Mouse (Mus musculus) MEL (cell line): ENCODE measurements around the gene Pnpla2. TPM values are rescaled to one million over a fixed set of nuclear protein-coding genes. Genes with fewer than 3 reads are reported as not detected.

Source experiments
- DNase-seq: peaks from one replicate; pipeline ENCODE4 v3.0.0; 2011; ENCODE audit warnings: low read depth, low spot score
- H3K27ac ChIP-seq: 2 replicates; pipeline ENCODE4 v1.5.1; 2012; ENCODE audit warnings: low read depth, mild to moderate bottlenecking, control low read depth, low read length, moderate library complexity; ENCODE audit not compliant: control insufficient read depth
- H3K27me3 ChIP-seq, 2 experiments: fragments of 150-350 bp in 1 of 2; sonication (generic) in 1 of 2; 2 replicates each; pipeline ENCODE4 v1.6.1; 2012; ENCODE audit warnings: low read length in 2 of 2, mild to moderate bottlenecking in 2 of 2, improper control_type of control experiment in 1 of 2, moderate library complexity in 1 of 2; ENCODE audit not compliant: insufficient read depth in 2 of 2, control insufficient read depth in 1 of 2
- H3K36me3 ChIP-seq, 2 experiments: 2 replicates each; pipeline ENCODE4 v1.6.1; 2012 to 2014; ENCODE audit warnings: low read length in 2 of 2, improper control_type of control experiment in 1 of 2, inconsistent platforms in 1 of 2, mild to moderate bottlenecking in 1 of 2; ENCODE audit not compliant: insufficient read depth in 2 of 2, control insufficient read depth in 1 of 2
- H3K4me1 ChIP-seq, 2 experiments: fragments of 150-350 bp in 1 of 2; sonication (generic) in 1 of 2; 2 replicates each; pipeline ENCODE4 v1.6.1; 2012; ENCODE audit warnings: low read length in 2 of 2, improper control_type of control experiment in 1 of 2, mild to moderate bottlenecking in 1 of 2; ENCODE audit not compliant: insufficient read depth in 2 of 2, control insufficient read depth in 1 of 2
- H3K4me3 ChIP-seq, 2 experiments: fragments of 150-350 bp in 1 of 2; sonication (generic) in 1 of 2; 2 replicates each; pipeline ENCODE4 v1.5.1; 2012; ENCODE audit warnings: low read depth in 2 of 2, low read length in 2 of 2, mild to moderate bottlenecking in 2 of 2, moderate library complexity in 2 of 2, control low read depth in 1 of 2, improper control_type of control experiment in 1 of 2; ENCODE audit not compliant: control insufficient read depth in 1 of 2, insufficient read depth in 1 of 2
- H3K79me2 ChIP-seq: 2 replicates; pipeline ENCODE4 v1.6.1; 2012; ENCODE audit warnings: mild to moderate bottlenecking, low read length, moderate library complexity; ENCODE audit not compliant: control insufficient read depth, poor library complexity, insufficient read depth
- H3K9ac ChIP-seq: 2 replicates; pipeline ENCODE4 v1.6.1; 2012; ENCODE audit warnings: low read depth, mild to moderate bottlenecking, control low read depth, low read length, moderate library complexity; ENCODE audit not compliant: control insufficient read depth, poor library complexity, severe bottlenecking
- H3K9me3 ChIP-seq: fragments of 150-350 bp; sonication (generic); replicated peaks from 2 replicates; pipeline ENCODE4 v1.6.1; 2012; ENCODE audit warnings: mild to moderate bottlenecking, low read length, improper control_type of control experiment, moderate library complexity; ENCODE audit not compliant: insufficient read depth
- BHLHE40 ChIP-seq: IDR thresholded peaks from 2 replicates; pipeline ENCODE4 v1.6.1; 2012; ENCODE audit warnings: low read depth, mild to moderate bottlenecking, inconsistent platforms, low read length, improper control_type of control experiment, borderline replicate concordance
- CHD1 ChIP-seq: IDR thresholded peaks from 2 replicates; pipeline ENCODE4 v1.6.1; 2012; ENCODE audit warnings: low read depth, mild to moderate bottlenecking, inconsistent platforms, low read length, improper control_type of control experiment
- CTCF ChIP-seq, 3 experiments: IDR thresholded peaks in 2 of 3; conservative IDR thresholded peaks in 1 of 3; 2 replicates each; pipeline ENCODE4 v1.5.1; 2011 to 2012; ENCODE audit warnings: low read length in 3 of 3, low read depth in 2 of 3, mild to moderate bottlenecking in 2 of 3, improper control_type of control experiment in 1 of 3, inconsistent platforms in 1 of 3, mixed read lengths in 1 of 3, moderate library complexity in 1 of 3; ENCODE audit not compliant: control insufficient read depth in 1 of 3, insufficient read depth in 1 of 3, poor library complexity in 1 of 3, severe bottlenecking in 1 of 3
- E2F4 ChIP-seq: IDR thresholded peaks from 2 replicates; pipeline ENCODE4 v1.6.1; 2011; ENCODE audit warnings: low read depth, low read length, improper control_type of control experiment, borderline replicate concordance
- ELF1 ChIP-seq: IDR thresholded peaks from 2 replicates; pipeline ENCODE4 v1.6.1; 2014; ENCODE audit warnings: low read depth, mild to moderate bottlenecking, inconsistent platforms, low read length, improper control_type of control experiment, moderate library complexity
- EP300 ChIP-seq, 2 experiments: IDR thresholded peaks; 2 replicates each; pipeline ENCODE4 v1.6.1; 2011; ENCODE audit warnings: improper control_type of control experiment in 2 of 2, low read length in 2 of 2, low read depth in 1 of 2, mild to moderate bottlenecking in 1 of 2
- HCFC1 ChIP-seq: IDR thresholded peaks from 2 replicates; pipeline ENCODE4 v1.6.1; 2012; ENCODE audit warnings: low read depth, mild to moderate bottlenecking, inconsistent platforms, low read length, improper control_type of control experiment, moderate library complexity
- KAT2A ChIP-seq: conservative IDR thresholded peaks from 2 replicates; pipeline ENCODE4 v1.6.1; 2012; ENCODE audit warnings: low read depth, low read length, improper control_type of control experiment, inconsistent platforms
- MAFK ChIP-seq: IDR thresholded peaks from 2 replicates; pipeline ENCODE4 v1.6.1; 2011; ENCODE audit warnings: low read depth, mild to moderate bottlenecking, low read length, improper control_type of control experiment, borderline replicate concordance
- MAX ChIP-seq: IDR thresholded peaks from 2 replicates; pipeline ENCODE4 v1.6.1; 2011; ENCODE audit warnings: low read length, improper control_type of control experiment
- MAZ ChIP-seq: IDR thresholded peaks from 2 replicates; pipeline ENCODE4 v1.6.1; 2012; ENCODE audit warnings: low read depth, mild to moderate bottlenecking, inconsistent platforms, low read length, improper control_type of control experiment
- MXI1 ChIP-seq: IDR thresholded peaks from 2 replicates; pipeline ENCODE4 v1.6.1; 2011; ENCODE audit warnings: mild to moderate bottlenecking, low read depth, low read length, improper control_type of control experiment
- MYB ChIP-seq: IDR thresholded peaks from 2 replicates; pipeline ENCODE4 v1.6.1; 2011; ENCODE audit warnings: mild to moderate bottlenecking, low read depth, low read length, improper control_type of control experiment
- MYC ChIP-seq: IDR thresholded peaks from 2 replicates; pipeline ENCODE4 v1.6.1; 2011; ENCODE audit warnings: low read depth, mild to moderate bottlenecking, low read length, improper control_type of control experiment, moderate library complexity
- NRF1 ChIP-seq: IDR thresholded peaks from 2 replicates; pipeline ENCODE4 v1.6.1; 2014; ENCODE audit warnings: low read depth, mild to moderate bottlenecking, inconsistent platforms, low read length, improper control_type of control experiment, moderate library complexity; ENCODE audit not compliant: poor library complexity, insufficient read depth, severe bottlenecking
- POLR2A ChIP-seq, 2 experiments: IDR thresholded peaks; 2 replicates each; pipeline ENCODE4 v1.6.1; 2011 to 2012; ENCODE audit warnings: low read length in 2 of 2, mild to moderate bottlenecking in 2 of 2, control low read depth in 1 of 2, improper control_type of control experiment in 1 of 2, low read depth in 1 of 2, moderate library complexity in 1 of 2; ENCODE audit not compliant: control insufficient read depth in 1 of 2, insufficient read depth in 1 of 2, poor library complexity in 1 of 2
- POLR2AphosphoS2 ChIP-seq: IDR thresholded peaks from 2 replicates; pipeline ENCODE4 v1.6.1; 2011; ENCODE audit warnings: low read length, improper control_type of control experiment
- POLR2AphosphoS5 ChIP-seq: IDR thresholded peaks from 2 replicates; pipeline ENCODE4 v1.6.1; 2012; ENCODE audit warnings: low read depth, borderline replicate concordance, mild to moderate bottlenecking, inconsistent platforms, low read length, moderate library complexity, mixed read lengths
- RCOR1 ChIP-seq: IDR thresholded peaks from 2 replicates; pipeline ENCODE4 v1.6.1; 2012; ENCODE audit warnings: low read depth, mild to moderate bottlenecking, inconsistent platforms, low read length, improper control_type of control experiment
- SIN3A ChIP-seq: IDR thresholded peaks from 2 replicates; pipeline ENCODE4 v1.6.1; 2012; ENCODE audit warnings: low read length, improper control_type of control experiment, inconsistent platforms
- SMC3 ChIP-seq: IDR thresholded peaks from 2 replicates; pipeline ENCODE4 v1.6.1; 2011; ENCODE audit warnings: low read depth, low read length, improper control_type of control experiment
- TAL1 ChIP-seq: IDR thresholded peaks from 2 replicates; pipeline ENCODE4 v1.6.1; 2012; ENCODE audit warnings: mild to moderate bottlenecking, inconsistent platforms, low read length, moderate library complexity, mixed read lengths
- TCF12 ChIP-seq: IDR thresholded peaks from 2 replicates; pipeline ENCODE4 v1.6.1; 2014; ENCODE audit warnings: low read depth, mild to moderate bottlenecking, inconsistent platforms, low read length, improper control_type of control experiment, moderate library complexity
- UBTF ChIP-seq: IDR thresholded peaks from 2 replicates; pipeline ENCODE4 v1.6.1; 2012; ENCODE audit warnings: low read depth, mild to moderate bottlenecking, inconsistent platforms, low read length, improper control_type of control experiment, moderate library complexity, borderline replicate concordance; ENCODE audit not compliant: insufficient read depth
- USF1 ChIP-seq: IDR thresholded peaks from 2 replicates; pipeline ENCODE4 v1.6.1; 2014; ENCODE audit warnings: low read depth, mild to moderate bottlenecking, inconsistent platforms, low read length, improper control_type of control experiment, moderate library complexity
- ZC3H11A ChIP-seq: IDR thresholded peaks from 2 replicates; pipeline ENCODE4 v1.6.1; 2012; ENCODE audit warnings: low read depth, mild to moderate bottlenecking, inconsistent platforms, low read length, improper control_type of control experiment
- polyA plus RNA-seq, 2 experiments: library from polyadenylated mRNA; stranded (reverse) in 1 of 2; unstranded in 1 of 2; fragments of >175 nt in 1 of 2; fragments of >200 nt in 1 of 2; gene quantifications; 2 replicates each; pipeline versions ENCODE4 v1.2.1 to v1.2.4; 2012; ENCODE audit warnings: low replicate concordance in 2 of 2, low read depth in 1 of 2; ENCODE audit not compliant: insufficient read length in 2 of 2, insufficient read depth in 1 of 2, missing spikeins in 1 of 2
- total RNA-seq: library from RNA; depleted of rRNA; stranded (reverse); fragments of 300-350 nt; gene quantifications from 2 replicates; pipeline ENCODE4 v1.2.3, GENCODE M21; 2012

The Pnpla2 gene
- total and polyA plus RNA-seq, 3 experiments: 8.3 to 38.6 TPM; not detected in 1

GRCm38 (mm10) chr7:141410631-141411030 lies 44.4 kb upstream of the Pnpla2 start:
- Histone ChIP-seq H3K4me3 (no peak overlapping the region), H3K36me3 (peaks cover 0 to 8% of the 10 kb centered on the region in 2 experiments; a peak in 2 of 4 replicates), H3K27me3 (no peaks in the 10 kb centered on the region), H3K27ac (no peak overlapping the region)
- DNase-seq: no peak
- no peak for TF ChIP-seq MYB
- no peak for TF ChIP-seq ZC3H11A
- no peak for TF ChIP-seq HCFC1
- no peak for TF ChIP-seq POLR2A (IDR thresholded peaks at IDR 0.05; ENCODE audit: control insufficient read depth in 1 of 2, insufficient read depth in 1 of 2, low read depth in 1 of 2, low read length in 2 of 2, poor library complexity in 1 of 2)
- TF ChIP-seq NRF1: no peak
- no peak for TF ChIP-seq MAZ
- TF ChIP-seq ELF1: no peak
- TF ChIP-seq CHD1: no peak
- no peak for TF ChIP-seq POLR2AphosphoS5
- no peak for TF ChIP-seq TCF12
- no peak for TF ChIP-seq BHLHE40
- no peak for TF ChIP-seq SIN3A
- TF ChIP-seq POLR2AphosphoS2: no peak
- no peak for TF ChIP-seq MXI1
- no peak for TF ChIP-seq SMC3
- no peak for TF ChIP-seq RCOR1
- no peak for TF ChIP-seq CTCF (IDR thresholded peaks at IDR 0.05 in 2 of 3, conservative IDR thresholded peaks at IDR 0.05 in 1 of 3; ENCODE audit: control insufficient read depth in 1 of 3, insufficient read depth in 1 of 3, low read depth in 2 of 3, low read length in 3 of 3, poor library complexity in 1 of 3, severe bottlenecking in 1 of 3)
- no peak for TF ChIP-seq MYC
- TF ChIP-seq, all 39 proteins: peak for 0
- Histone ChIP-seq H3K9me3 (no peaks in the 10 kb centered on the region), H3K9ac (no peak overlapping the region), H3K4me1 (peaks cover 2 to 9% of the 10 kb centered on the region in 2 experiments), H3K79me2 (peaks cover 4% of the 10 kb centered on the region; the same call in 1 of the 2 replicates)

DNA sequence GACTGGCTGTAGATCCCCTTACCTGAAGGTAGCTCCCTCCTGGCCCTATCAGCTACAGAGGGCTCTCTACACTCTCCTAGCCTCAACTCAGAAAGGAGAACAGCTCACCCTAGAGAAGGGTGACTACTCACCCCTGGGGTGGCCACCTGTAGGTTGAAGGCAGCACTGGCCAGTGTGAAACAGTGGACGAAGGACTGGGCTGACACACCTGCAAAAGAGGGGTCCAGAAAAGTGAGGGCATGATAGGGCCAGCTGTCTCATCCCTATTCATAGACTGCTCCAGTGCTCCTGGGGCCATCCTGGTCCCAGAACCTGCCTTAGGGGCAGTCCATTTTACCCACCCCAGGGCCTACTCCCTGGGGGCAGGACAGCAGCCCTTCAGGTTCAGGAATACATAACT lies 43.3 kb upstream of the Pnpla2 start:
- Histone ChIP-seq H3K9ac (no peak overlapping the region), H3K27ac (no peak overlapping the region), H3K27me3 (no peaks in the 10 kb centered on the region), H3K4me3 (no peak overlapping the region), H3K79me2 (peaks cover 4% of the 10 kb centered on the region; the same call in 1 of the 2 replicates), H3K9me3 (no peaks in the 10 kb centered on the region), H3K36me3 (peaks cover 0 to 8% of the 10 kb centered on the region in 2 experiments; a peak in 2 of 4 replicates), H3K4me1 (peaks cover 2 to 12% of the 10 kb centered on the region in 2 experiments)
- TF ChIP-seq MXI1 (no peak), KAT2A (no peak), TCF12 (no peak), TAL1 (no peak), MAX (no peak), SIN3A (no peak), MYB (no peak), UBTF (no peak), POLR2AphosphoS2 (no peak), MAFK (no peak), MAZ (no peak), CHD1 (no peak), USF1 (no peak), EP300 (IDR thresholded peaks at IDR 0.05; ENCODE audit: low read depth in 1 of 2, low read length in 2 of 2) (no peak), POLR2A (IDR thresholded peaks at IDR 0.05; ENCODE audit: control insufficient read depth in 1 of 2, insufficient read depth in 1 of 2, low read depth in 1 of 2, low read length in 2 of 2, poor library complexity in 1 of 2) (no peak), E2F4 (no peak)
- no peak for DNase-seq
